Mouse (Mus musculus) brain, embryonic 18.5 days (tissue): ENCODE measurements around the gene Bglap3.
A peak's percentile ranks its signal among the peaks of the same experiment; 100 is the strongest.
"Not testable (repeated sequence)": the region's sequence is repeated elsewhere in the genome, so short reads cannot be mapped to it uniquely, and the experiment has no call there.

ENCODE experiments used
- DNase-seq: peaks from one replicate; pipeline ENCODE4 v3.0.0-alpha.2; 2012; ENCODE audit warnings: low read depth, low spot score

Gene Bglap3

GRCm38 (mm10) chr3:88372643-88373042 lies at the start of gene Bglap3:
Bglap3 (minus strand) TSS chr3:88372743.
- not testable (repeated sequence) for DNase-seq

GRCm38 (mm10) chr3:88422020-88422720 lies 49.6 kb upstream of the Bglap3 start:
- no peak for DNase-seq

- DNase-seq: no peak
These were observed 48.2 kb upstream of the Bglap3 start for GRCm38 (mm10) chr3:88420771-88421170.

- DNase-seq: no peak
These were observed 45.5 kb upstream of the Bglap3 start for GRCm38 (mm10) chr3:88418016-88418415.

GRCm38 (mm10) chr3:88415668-88416067 lies 43.1 kb upstream of the Bglap3 start:
- no peak for DNase-seq

GRCm38 (mm10) chr3:88412636-88413035 lies 40.1 kb upstream of the Bglap3 start:
- DNase-seq: no peak

- no peak for DNase-seq
These were observed 39.1 kb upstream of the Bglap3 start for GRCm38 (mm10) chr3:88411681-88412080.

- no peak for DNase-seq
These were observed 38.1 kb upstream of the Bglap3 start for GRCm38 (mm10) chr3:88410645-88411031.

- DNase-seq: peak; percentile 79
These were observed 37.5 kb upstream of the Bglap3 start, which contains the start of gene Pmf1 for GRCm38 (mm10) chr3:88409741-88410644. Pmf1 (minus strand) TSS chr3:88410331.

- DNase-seq: no peak
These were observed 36.4 kb upstream of the Bglap3 start for GRCm38 (mm10) chr3:88408953-88409352.

GRCm38 (mm10) chr3:88407529-88407928 lies 35.0 kb upstream of the Bglap3 start:
- DNase-seq: no peak

- DNase-seq: peak; percentile 64
These were observed 34.5 kb upstream of the Bglap3 start for GRCm38 (mm10) chr3:88407090-88407489.

GRCm38 (mm10) chr3:88403522-88404230 lies 31.1 kb upstream of the Bglap3 start:
- no peak for DNase-seq

- DNase-seq: no peak
These were observed 26.1 kb upstream of the Bglap3 start for GRCm38 (mm10) chr3:88398666-88399065.

- no peak for DNase-seq
These were observed 23.2 kb upstream of the Bglap3 start for GRCm38 (mm10) chr3:88395742-88396141.

- no peak for DNase-seq
These were observed 22.7 kb upstream of the Bglap3 start for GRCm38 (mm10) chr3:88395288-88395687.

GRCm38 (mm10) chr3:88393776-88394375 lies 21.3 kb upstream of the Bglap3 start:
- DNase-seq: no peak

- DNase-seq: no peak
These were observed 11.8 kb upstream of the Bglap3 start, which contains the start of gene Bglap for GRCm38 (mm10) chr3:88384364-88384763. Bglap (minus strand) TSS chr3:88384464.

- DNase-seq: not testable (repeated sequence)
These were observed 9.8 kb upstream of the Bglap3 start for GRCm38 (mm10) chr3:88382383-88382782.

- not testable (repeated sequence) for DNase-seq
These were observed 9.1 kb upstream of the Bglap3 start for GRCm38 (mm10) chr3:88381389-88382315.
